Mouse (Mus musculus) ES-Bruce4 (cell line): Measurements from ENCODE around the gene Ptpn6.

ENCODE experiments used
- CTCF ChIP-seq: IDR thresholded peaks from one replicate; pipeline ENCODE4 v1.8.1; 2011; ENCODE audit warnings: low read depth, low read length
- POLR2A ChIP-seq: IDR thresholded peaks from one replicate; pipeline ENCODE4 v1.8.1; 2011; ENCODE audit warnings: low read length; ENCODE audit not compliant: insufficient read depth

- TF ChIP-seq POLR2A (no peak), CTCF (no peak)
Observed at GRCm38 (mm10) chr6:124739231-124739796, 800 bp upstream of the Ptpn6 start.
